Mouse (Mus musculus): ENCODE results near the gene Fis1. TPM values are rescaled to one million over a fixed set of nuclear protein-coding genes. Genes with fewer than 3 reads are reported as not detected.

Fis1 gene
- 100 to 1,000 TPM; 166 to 167 TPM for total RNA-seq (2021)
- long read RNA-seq, experiment 1, transcript Fis1-201 (5 exons, 786 nt): major isoform, 115 of 126 reads
- long read RNA-seq, experiment 1, partial matches to known transcripts: 1 of 126 reads
- long read RNA-seq, experiment 1, other reads (novel, unspliced or antisense): 3 of 126 reads
- long read RNA-seq, experiment 2, transcript Fis1-201 (5 exons, 786 nt): major isoform, 92 of 99 reads
- long read RNA-seq, experiment 2, partial matches to known transcripts: 1 of 99 reads
- long read RNA-seq, experiment 2, other reads (novel, unspliced or antisense): 4 of 99 reads

- intact Hi-C loops (cut with DNase I): no loop called here
- DNase-seq: peak; percentile 97 to 98
Observed at GRCm38 (mm10) chr5:136953015-136953414, at the start of gene Fis1. Gene Fis1, plus strand, starts transcription at chr5:136953275.

GRCm38 (mm10) chr5:136904621-136905020 is 48.5 kb upstream of the Fis1 start:
- no peak for DNase-seq
- intact Hi-C loops (cut with DNase I): no loop called here

DNA sequence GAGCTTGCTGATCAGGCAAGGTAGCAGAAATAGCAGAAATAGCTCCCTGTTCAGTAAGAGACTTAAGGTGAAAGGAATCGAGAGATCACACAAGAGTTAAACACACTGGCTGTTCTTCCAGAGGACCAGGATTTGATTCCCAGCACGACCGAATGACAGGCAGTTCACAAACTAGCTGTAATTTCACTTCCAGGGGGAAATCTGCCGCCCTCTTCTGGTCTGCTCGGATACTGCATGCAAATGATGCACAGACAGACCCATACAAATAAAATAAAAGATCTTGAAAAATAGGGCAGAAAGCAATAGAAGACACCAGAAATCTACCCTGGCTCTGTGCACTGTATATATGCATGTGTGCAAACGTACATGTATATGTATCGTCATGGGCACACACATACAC is 47.4 kb upstream of the Fis1 start:
- peak in 1 of 2 experiments; percentile 36 for DNase-seq
- intact Hi-C loops (cut with DNase I): no loop called here

GRCm38 (mm10) chr5:136907587-136907986 is 45.5 kb upstream of the Fis1 start:
- intact Hi-C loops (cut with DNase I): no loop called here
- DNase-seq: no peak

DNA sequence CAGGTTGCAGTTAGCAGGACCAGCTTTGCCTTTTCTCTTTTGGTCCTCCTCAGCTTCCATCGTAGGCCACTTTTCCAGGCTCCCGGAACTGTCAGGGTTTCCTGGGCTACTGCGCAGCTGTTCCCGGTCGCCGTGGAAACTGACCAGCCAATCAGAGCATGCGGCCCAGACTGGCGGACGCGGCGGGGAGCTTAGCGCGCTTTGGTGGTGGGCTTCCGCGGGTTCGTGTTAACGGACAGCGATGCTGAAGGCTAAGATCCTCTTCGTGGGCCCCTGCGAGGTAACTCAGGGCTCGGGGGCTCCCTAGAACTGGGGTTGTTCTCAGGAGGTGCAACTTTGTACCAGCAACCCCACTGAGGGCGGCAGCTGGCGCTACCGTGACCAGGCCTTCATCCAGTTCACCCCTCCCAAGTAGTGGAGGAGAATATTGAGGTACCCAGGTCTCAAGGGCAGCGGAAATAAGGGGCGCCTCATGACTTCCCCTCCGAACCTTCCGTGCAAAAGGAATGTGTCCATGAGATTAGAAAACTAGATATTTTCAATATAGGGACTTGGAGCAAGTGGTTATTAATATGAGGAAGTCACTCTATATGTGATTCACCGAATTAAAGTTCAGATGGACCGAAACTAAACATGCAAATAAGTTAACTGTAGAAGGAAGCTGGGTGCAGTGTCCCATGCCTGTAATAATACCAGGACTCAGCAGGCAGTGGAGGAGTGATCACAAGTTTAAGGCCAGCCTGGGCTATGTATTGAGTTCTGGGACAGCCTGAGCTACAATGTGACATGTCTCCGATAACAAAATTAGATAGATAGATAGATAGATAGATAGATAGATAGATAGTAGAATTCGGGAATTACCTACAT is 44.9 kb upstream of the Fis1 start, which contains the start of gene Ift22:
Ift22 (plus strand) TSS at position 160 of the 867 bp plus-strand sequence.
- intact Hi-C loops (cut with DNase I): no loop called here
- peak; percentile 90 to 95 for DNase-seq

DNA sequence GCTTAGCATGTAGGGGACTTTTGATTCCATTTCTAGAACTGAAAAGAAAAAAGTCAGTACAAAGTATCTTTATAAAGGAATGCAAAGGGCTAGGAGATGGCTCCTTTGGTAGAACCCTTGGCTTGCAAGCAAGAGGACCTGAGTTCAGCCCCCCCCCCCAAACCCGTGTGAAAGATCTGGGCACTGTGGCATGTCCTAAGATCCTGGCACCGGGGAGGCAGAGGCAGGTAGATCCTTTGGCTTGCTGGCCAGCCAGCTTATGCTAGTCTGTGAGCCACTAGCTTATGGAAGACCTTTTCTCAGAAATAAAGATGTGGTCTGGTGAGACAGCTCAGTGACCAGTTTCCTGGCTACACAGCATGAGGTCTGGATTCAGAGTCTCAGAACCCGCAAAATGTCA is 38.9 kb upstream of the Fis1 start:
- DNase-seq: no peak
- intact Hi-C loops (cut with DNase I): no loop called here

DNA sequence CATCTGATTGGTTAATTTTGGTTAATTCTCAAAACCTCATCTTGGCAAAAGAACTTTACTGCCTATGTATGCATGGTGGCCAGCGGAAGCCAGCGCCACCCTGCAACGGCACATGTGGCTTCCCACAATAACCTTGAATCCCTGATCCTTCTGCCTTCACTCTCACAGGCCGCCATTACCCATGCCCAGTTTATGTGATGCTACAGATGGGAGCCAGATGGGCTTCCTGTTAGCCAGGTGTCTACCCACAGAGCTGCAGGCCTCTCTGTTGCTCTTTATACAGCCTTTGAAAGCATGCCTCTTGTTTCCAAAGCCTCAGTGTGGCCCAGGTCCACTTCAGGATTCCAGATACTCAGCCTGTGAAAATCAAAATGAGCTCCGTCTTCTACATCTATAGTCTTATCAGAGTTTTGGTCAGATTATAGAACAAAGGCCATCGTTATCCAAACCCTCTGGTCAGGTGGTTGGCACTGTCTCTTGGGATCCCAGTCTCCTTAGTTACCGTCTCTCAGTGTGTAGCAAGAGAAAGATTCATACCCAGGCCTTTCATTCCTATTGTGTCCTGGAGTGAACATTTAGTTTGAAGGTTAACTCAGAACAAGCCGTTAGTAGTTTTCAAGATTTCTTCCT is 35.3 kb upstream of the Fis1 start:
- DNase-seq: no peak
- intact Hi-C loops (cut with DNase I): no loop called here

DNA sequence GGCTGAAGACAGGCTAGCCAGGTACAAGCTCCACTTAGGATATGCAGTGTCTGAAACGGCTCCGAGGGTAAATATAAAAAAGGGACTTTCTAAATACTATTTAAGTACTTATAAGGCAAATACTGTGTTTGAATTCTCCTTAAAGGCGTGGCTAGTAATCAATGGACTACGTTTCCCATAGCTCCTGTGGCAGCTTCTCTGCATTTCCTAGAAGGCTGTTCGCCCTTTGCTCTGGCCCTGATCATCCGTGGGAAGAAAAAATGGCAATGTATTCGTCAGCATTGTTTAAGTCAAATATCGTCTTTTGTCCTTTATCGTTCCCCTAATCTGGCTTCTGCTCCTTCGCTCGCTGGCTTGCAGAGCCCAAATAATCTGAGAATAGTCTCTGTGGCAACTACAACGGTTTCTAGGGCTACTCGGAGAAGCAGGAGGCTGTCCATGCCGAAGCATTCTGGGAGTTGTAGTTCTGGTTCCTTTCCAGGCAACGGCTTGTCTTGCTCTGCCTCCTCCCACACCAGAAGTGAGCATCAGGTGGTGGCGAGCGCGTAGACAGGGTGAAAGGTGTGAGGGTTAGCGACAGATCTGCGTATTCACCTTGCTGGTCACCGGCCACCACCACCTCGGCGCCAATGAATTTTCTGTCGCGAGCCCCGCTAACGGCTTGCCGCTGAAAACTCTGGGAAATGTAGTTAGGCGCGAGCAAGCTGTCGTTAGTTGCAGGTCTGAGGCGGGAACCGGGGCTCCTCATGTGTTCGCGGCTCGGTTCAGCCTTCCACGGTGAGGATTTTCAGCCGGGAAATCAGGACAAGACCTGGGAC is 34.2 kb upstream of the Fis1 start:
- intact Hi-C loops (cut with DNase I): no loop called here
- peak; percentile 63 to 73 for DNase-seq

- intact Hi-C loops (cut with DNase I): loop anchor here (10.0 kb wide), 1 partner anchor 185 kb away; no protein-coding TSS in a partner anchor
- DNase-seq: no peak
Observed at GRCm38 (mm10) chr5:136919546-136920301, 33.4 kb upstream of the Fis1 start.

- DNase-seq: no peak
- intact Hi-C loops (cut with DNase I): loop anchor here (10.0 kb wide), 1 partner anchor 182 kb away; no protein-coding TSS in a partner anchor
Observed at GRCm38 (mm10) chr5:136922830-136923229, 30.2 kb upstream of the Fis1 start.

GRCm38 (mm10) chr5:136923751-136924478 is 29.2 kb upstream of the Fis1 start:
- no peak for DNase-seq
- intact Hi-C loops (cut with DNase I): loop anchor here (10.0 kb wide), 1 partner anchor 181 kb away; no protein-coding TSS in a partner anchor

GRCm38 (mm10) chr5:136929073-136929472 is 24.0 kb upstream of the Fis1 start:
- intact Hi-C loops (cut with DNase I): loop anchor here (2.0 to 10.0 kb wide), 2 partner anchors 42 to 176 kb away; no protein-coding TSS in a partner anchor
- peak; percentile 81 to 89 for DNase-seq

- DNase-seq: no peak
- intact Hi-C loops (cut with DNase I): no loop called here
Observed at GRCm38 (mm10) chr5:136931896-136932295, 21.2 kb upstream of the Fis1 start.

DNA sequence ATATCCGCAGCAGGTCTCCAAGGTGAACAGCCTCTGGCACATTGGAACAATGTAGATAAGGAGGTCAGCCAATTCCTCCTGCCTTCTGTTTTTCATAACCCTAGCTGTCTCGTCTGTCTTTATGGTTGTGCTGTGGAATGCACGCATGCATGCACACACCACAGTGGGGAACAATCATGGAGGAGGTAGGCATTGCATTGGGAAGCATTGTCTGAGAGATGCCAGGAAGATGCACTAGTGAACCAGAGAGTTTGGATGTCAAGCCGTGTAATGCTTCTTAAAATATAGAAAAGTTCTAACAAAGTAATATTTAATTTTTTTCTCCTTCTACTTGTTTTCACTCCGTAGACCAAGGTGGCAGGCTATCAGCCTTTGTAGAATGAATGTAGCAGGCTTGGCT is 20.1 kb upstream of the Fis1 start:
- intact Hi-C loops (cut with DNase I): no loop called here
- no peak for DNase-seq

- DNase-seq: no peak
- intact Hi-C loops (cut with DNase I): no loop called here
Observed at GRCm38 (mm10) chr5:136933930-136934329, 19.1 kb upstream of the Fis1 start.

GRCm38 (mm10) chr5:136935905-136936695 is 17.0 kb upstream of the Fis1 start:
- intact Hi-C loops (cut with DNase I): no loop called here

DNA sequence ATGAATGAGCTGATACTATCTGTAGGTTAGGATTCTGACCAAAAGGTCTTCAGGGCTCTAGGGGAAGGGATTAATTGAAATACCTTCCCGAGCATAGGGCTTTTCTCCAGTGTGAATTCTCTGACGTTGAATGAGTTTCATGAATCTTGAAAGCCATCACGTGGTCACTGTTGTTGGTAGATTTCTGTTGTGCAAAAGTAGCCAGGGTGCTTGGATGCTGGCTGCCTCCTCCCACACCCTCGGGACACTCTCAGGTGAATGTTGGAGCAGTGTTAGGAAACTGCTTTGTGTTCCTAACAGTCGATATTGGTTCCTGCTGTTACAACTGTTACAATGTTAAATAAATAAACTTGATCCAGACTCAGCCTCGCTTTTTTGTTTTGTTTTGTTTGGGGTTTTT is 16.3 kb upstream of the Fis1 start:
- intact Hi-C loops (cut with DNase I): no loop called here

More at GRCm38 (mm10) chr5:136935905-136936695, 17.0 kb upstream of the Fis1 start:
- DNase-seq: no peak

DNA sequence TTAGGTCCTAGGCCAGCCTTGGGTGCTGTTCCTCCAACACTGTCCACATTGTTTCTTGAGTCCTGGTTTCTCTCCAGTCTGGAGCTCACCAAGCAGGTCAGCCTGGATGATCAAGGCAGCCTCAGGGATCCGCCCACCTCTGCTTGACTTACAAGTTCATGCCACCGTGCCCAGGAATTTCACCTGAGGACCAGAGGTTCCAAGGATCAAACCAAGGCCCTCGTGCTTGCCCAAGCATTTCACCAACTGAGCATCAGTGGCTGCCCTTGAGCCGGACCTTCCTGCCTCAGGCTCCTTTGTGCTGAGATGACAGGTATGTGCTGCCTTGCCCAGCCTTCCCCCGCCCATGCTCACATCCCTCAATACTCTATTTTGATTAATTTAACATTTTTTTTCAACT is 15.5 kb upstream of the Fis1 start:
- intact Hi-C loops (cut with DNase I): no loop called here
- no peak for DNase-seq

More for the DNA sequence above, 16.3 kb upstream of the Fis1 start:
- DNase-seq: no peak

Data from heart, postnatal 14 days (tissue).